Mouse (Mus musculus): Measurements from ENCODE around the gene Tjp3. TPM values are rescaled to one million over a fixed set of nuclear protein-coding genes. Genes with fewer than 3 reads are reported as not detected.

The Tjp3 gene
- polyA plus RNA-seq, 1 experiment from 2014 or later: 1.7 TPM

DNA sequence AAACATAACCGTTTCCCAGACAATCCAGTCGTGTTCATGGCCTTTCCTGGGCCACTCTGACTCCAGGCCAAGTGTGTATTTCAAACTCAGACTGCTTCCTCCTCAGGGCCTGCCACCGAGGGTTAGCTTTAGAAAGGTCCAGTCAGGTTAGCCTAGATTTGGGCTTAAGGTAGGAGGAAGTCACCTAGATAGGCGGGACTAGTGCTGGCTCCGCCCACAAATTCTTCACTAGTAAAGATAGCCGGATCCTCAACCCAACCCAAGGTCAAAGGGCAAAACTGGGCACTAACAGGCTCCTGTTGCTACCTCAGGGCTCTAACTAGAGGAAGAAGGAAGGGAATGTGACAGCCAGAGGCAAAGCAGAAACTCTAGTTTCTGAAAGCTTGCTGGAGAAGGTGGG, 4.8 kb downstream of the Tjp3 start:
- H3K27ac ChIP-seq (ENCODE audit: poor library complexity, severe bottlenecking): no peak overlapping the region
- peaks cover 18% of the 10 kb centered on the region for H3K4me1 ChIP-seq (replicated peaks)
- no peaks in the 10 kb centered on the region for H3K9me3 ChIP-seq (replicated peaks)
- ATAC-seq (ENCODE audit: insufficient number of reproducible peaks, low FRiP score): no peak
- 39% methylated on average over 6 of the region's 6 CpGs for WGBS
- no peak overlapping the region for H3K9ac ChIP-seq
- H3K4me2 ChIP-seq: no peak overlapping the region
- no peaks in the 10 kb centered on the region for H3K36me3 ChIP-seq
- H3K4me3 ChIP-seq: no peak overlapping the region
- H3K27me3 ChIP-seq (replicated peaks): peaks cover 79% of the 10 kb centered on the region

DNA sequence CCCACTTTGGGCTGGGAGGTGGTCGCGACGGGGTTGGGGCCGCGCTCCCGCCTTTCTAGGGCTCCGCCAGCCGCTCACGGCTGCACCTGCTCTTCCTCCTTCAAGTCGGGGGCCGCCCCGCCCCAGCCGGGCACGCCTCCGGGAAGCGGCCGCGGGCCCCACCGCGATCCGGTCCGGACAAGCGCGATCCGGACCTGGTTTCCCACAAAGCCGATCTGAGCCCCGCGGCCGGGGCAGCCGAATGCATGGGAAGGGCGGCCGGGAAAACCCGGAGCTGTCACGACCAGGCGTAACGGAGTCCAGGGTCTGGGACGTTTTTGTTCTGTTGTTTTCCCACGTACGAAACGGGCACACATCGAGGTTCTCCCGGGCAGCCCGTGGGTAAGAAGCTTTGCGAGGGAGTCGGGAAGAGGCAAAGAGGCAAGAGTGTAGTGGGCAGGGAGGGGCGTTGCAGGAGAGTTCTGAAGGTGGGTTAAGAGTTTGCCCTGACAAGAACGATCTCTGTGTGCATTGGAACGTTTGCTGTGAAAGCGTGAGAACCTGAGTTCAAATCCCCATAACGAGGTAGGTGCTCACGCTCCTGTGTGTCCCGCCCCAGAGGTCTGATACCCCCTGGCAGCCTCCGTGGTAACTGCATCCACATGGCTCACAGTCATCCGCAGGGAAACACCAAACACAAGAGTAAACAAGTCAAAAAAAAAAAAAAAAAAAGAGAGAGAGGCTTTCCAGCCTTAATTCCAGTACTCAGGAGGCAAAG, 5.5 kb downstream of the Tjp3 start:
- H3K36me3 ChIP-seq: no peaks in the 10 kb centered on the region
- peak overlapping the region; percentile 71 for H3K4me2 ChIP-seq
- H3K27me3 ChIP-seq (replicated peaks): peaks cover 80% of the 10 kb centered on the region
- H3K9ac ChIP-seq: peak overlapping the region; percentile 18
- peak overlapping the region; percentile 42 for H3K4me3 ChIP-seq
- peaks cover 13% of the 10 kb centered on the region for H3K4me1 ChIP-seq (replicated peaks)
- WGBS: 2% methylated on average over 47 of the region's 54 CpGs
- ATAC-seq (ENCODE audit: insufficient number of reproducible peaks, low FRiP score): peak; percentile 75
- H3K9me3 ChIP-seq (replicated peaks): no peaks in the 10 kb centered on the region
- no peak overlapping the region for H3K27ac ChIP-seq (ENCODE audit: poor library complexity, severe bottlenecking)

DNA sequence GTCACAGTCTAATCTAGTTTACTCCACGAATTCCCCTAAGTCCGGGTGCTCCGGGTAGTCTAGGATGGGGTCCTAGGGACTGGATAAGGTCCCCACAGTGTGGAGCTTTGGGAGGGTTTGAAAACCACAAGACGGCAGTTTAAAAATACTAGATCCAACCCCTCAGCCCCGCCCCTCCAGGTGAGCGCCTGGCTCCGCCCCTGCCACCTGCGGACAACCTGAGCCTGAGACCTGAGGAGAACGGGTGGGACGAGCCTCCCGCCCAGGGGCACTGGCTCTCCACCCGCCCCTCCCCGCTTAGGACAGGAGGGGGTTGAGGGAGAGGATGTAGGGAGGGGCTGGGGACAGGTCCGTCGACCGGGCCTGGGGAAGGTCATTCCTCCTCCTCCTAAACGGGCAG, 6.7 kb downstream of the Tjp3 start:
- no peak overlapping the region for H3K27ac ChIP-seq (ENCODE audit: poor library complexity, severe bottlenecking)
- H3K9me3 ChIP-seq (replicated peaks): no peaks in the 10 kb centered on the region
- ATAC-seq (ENCODE audit: insufficient number of reproducible peaks, low FRiP score): no peak
- H3K4me2 ChIP-seq: peak overlapping the region; percentile 71
- peak overlapping the region; percentile 42; the same call in 1 of the 2 replicates for H3K4me3 ChIP-seq
- H3K36me3 ChIP-seq: no peaks in the 10 kb centered on the region
- peaks cover 8% of the 10 kb centered on the region; the same call in 1 of the 2 replicates for H3K4me1 ChIP-seq (replicated peaks)
- peaks cover 80% of the 10 kb centered on the region for H3K27me3 ChIP-seq (replicated peaks)
- H3K9ac ChIP-seq: 0 out of 2 replicates have a peak overlapping the region, but pooled peaks have one; percentile 5
- 11% methylated on average over 17 of the region's 17 CpGs for WGBS

DNA sequence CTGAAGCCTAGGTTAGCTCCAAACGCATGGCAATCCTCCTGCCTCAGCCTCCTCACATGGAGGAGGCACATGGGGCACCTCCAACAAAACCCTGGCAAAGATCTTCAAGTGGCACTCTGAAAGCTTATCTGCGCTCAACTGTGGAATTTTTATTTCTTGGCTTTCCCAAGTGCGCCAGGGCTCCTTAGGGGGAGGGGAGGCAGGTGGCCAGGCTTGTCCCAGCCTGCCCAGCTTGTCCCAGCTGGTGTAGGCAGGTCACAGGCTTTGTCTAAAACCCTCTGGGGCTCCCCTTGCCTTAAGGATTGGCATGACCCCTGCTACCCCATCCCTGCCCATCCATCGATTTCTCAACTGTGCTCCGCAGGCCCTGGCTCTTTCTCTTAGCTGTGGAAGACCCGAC, 7.2 kb downstream of the Tjp3 start:
- Histone ChIP-seq H3K27me3 (replicated peaks) (peaks cover 81% of the 10 kb centered on the region), H3K36me3 (no peaks in the 10 kb centered on the region), H3K27ac (ENCODE audit: poor library complexity, severe bottlenecking) (no peak overlapping the region), H3K9me3 (replicated peaks) (no peaks in the 10 kb centered on the region), H3K9ac (no peak overlapping the region), H3K4me3 (no peak overlapping the region), H3K4me1 (replicated peaks) (peaks cover 13% of the 10 kb centered on the region), H3K4me2 (no peak overlapping the region)
- ATAC-seq (ENCODE audit: insufficient number of reproducible peaks, low FRiP score): no peak
- WGBS: 45% methylated on average over 6 of the region's 6 CpGs

DNA sequence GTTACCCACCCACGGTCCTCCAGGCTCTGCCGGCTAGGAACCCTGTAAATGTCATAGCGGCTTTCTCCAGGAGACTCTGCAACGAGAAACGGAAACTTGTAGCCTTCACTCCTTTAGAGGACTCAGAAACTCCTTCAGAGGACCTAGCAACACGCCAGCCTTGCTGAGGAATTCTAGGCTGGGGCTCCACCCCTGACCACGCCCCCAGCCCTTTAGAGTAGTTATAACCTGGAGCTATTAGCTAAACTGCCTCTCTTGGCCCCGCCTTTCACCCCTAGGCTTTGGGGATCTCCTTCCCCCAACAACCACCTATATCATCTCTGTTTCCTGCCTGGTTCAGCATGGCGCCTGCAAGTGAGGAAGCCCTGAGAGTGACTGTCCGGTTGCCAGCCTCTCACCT, 11.9 kb downstream of the Tjp3 start:
- Histone ChIP-seq H3K27ac (ENCODE audit: poor library complexity, severe bottlenecking) (no peak overlapping the region), H3K4me3 (no peak overlapping the region), H3K4me1 (replicated peaks) (peaks cover 8% of the 10 kb centered on the region), H3K4me2 (0 out of 2 replicates have a peak overlapping the region, but pooled peaks have one; percentile 9), H3K36me3 (no peaks in the 10 kb centered on the region), H3K9ac (no peak overlapping the region), H3K9me3 (replicated peaks) (no peaks in the 10 kb centered on the region), H3K27me3 (replicated peaks) (peaks cover 70% of the 10 kb centered on the region)
- ATAC-seq (ENCODE audit: insufficient number of reproducible peaks, low FRiP score): no peak
- WGBS: 26% methylated on average over 10 of the region's 10 CpGs

DNA sequence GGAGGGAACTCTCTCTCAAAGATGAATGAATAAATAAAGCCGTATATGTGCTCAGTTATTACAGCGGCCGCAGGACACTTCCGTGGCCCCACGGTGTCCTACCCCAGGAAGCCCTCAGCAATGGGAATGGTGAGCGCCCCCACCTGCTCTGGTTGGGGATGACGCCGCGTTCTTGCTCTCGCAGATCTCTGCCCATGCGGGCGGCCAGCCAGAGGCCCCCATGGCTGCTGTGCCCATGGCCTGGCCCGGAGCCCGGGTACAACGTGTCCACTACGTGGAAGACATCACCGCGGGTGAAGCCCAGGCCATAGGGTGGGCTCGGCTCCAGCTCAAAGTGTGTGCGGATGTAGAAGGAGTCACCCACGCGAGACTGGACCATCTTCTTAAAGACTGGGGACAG, 13.7 kb downstream of the Tjp3 start:
- H3K4me1 ChIP-seq (replicated peaks): peaks cover 8% of the 10 kb centered on the region
- no peak overlapping the region for H3K4me2 ChIP-seq
- no peak for ATAC-seq (ENCODE audit: insufficient number of reproducible peaks, low FRiP score)
- no peak overlapping the region for H3K27ac ChIP-seq (ENCODE audit: poor library complexity, severe bottlenecking)
- 62% methylated on average over 22 of the region's 22 CpGs for WGBS
- peaks cover 14% of the 10 kb centered on the region for H3K36me3 ChIP-seq
- H3K27me3 ChIP-seq (replicated peaks): peaks cover 52% of the 10 kb centered on the region
- no peaks in the 10 kb centered on the region for H3K9me3 ChIP-seq (replicated peaks)
- no peak overlapping the region for H3K9ac ChIP-seq
- H3K4me3 ChIP-seq: no peak overlapping the region

DNA sequence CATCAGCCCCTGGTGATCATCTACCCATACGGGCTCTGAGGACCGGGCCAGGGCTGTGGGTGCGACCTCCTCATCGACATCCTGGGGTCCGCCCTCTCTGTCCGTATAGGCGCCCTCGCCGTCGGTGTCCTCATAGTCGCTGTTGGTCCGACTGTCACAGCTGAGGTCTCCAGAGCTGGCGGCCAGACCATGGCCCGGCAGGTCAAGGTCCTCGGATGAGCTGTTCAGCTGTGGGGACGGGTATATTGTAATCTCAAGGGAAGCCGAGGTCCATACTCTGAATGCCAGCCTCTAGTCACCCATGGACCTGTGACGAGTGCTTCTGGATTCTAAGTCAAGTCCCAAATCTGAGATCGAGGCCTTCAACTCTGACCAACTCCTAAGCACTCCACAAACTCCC, 17.5 kb downstream of the Tjp3 start:
- H3K9me3 ChIP-seq (replicated peaks): no peaks in the 10 kb centered on the region
- no peak for ATAC-seq (ENCODE audit: insufficient number of reproducible peaks, low FRiP score)
- no peak overlapping the region for H3K27ac ChIP-seq (ENCODE audit: poor library complexity, severe bottlenecking)
- no peak overlapping the region for H3K4me2 ChIP-seq
- H3K4me1 ChIP-seq (replicated peaks): peaks cover 5% of the 10 kb centered on the region
- no peak overlapping the region for H3K9ac ChIP-seq
- peaks cover 42% of the 10 kb centered on the region for H3K36me3 ChIP-seq
- 92% methylated on average over 19 of the region's 19 CpGs for WGBS
- no peak overlapping the region for H3K4me3 ChIP-seq
- peaks cover 18% of the 10 kb centered on the region for H3K27me3 ChIP-seq (replicated peaks)

DNA sequence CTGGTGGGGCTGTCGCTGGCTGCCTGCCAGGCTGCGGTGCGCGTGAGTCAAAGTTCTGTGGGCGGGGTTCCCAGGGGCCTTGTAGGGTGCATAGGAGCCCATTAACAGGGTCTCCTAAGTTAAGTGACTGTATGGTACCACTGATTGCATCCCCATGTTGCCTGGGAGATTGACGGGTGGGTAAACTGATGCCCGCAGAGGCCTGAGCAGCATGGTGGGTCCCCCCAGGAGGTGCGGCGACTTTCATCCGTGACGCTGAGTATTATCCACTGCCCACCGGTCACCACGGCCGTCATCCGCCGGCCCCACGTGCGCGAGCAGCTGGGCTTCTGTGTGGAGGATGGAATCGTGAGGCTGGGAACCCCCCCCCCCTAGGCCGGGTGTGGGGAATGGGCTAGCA, 19.0 kb downstream of the Tjp3 start:
- H3K4me2 ChIP-seq: no peak overlapping the region
- H3K9me3 ChIP-seq (replicated peaks): no peaks in the 10 kb centered on the region
- H3K9ac ChIP-seq: no peak overlapping the region
- no peak overlapping the region for H3K4me3 ChIP-seq
- H3K4me1 ChIP-seq (replicated peaks): peaks cover 11% of the 10 kb centered on the region
- H3K27me3 ChIP-seq (replicated peaks): peaks cover 5% of the 10 kb centered on the region; the same call in 1 of the 2 replicates
- no peak overlapping the region for H3K27ac ChIP-seq (ENCODE audit: poor library complexity, severe bottlenecking)
- H3K36me3 ChIP-seq: peaks cover 42% of the 10 kb centered on the region
- no peak for ATAC-seq (ENCODE audit: insufficient number of reproducible peaks, low FRiP score)
- 94% methylated on average over 21 of the region's 21 CpGs for WGBS

DNA sequence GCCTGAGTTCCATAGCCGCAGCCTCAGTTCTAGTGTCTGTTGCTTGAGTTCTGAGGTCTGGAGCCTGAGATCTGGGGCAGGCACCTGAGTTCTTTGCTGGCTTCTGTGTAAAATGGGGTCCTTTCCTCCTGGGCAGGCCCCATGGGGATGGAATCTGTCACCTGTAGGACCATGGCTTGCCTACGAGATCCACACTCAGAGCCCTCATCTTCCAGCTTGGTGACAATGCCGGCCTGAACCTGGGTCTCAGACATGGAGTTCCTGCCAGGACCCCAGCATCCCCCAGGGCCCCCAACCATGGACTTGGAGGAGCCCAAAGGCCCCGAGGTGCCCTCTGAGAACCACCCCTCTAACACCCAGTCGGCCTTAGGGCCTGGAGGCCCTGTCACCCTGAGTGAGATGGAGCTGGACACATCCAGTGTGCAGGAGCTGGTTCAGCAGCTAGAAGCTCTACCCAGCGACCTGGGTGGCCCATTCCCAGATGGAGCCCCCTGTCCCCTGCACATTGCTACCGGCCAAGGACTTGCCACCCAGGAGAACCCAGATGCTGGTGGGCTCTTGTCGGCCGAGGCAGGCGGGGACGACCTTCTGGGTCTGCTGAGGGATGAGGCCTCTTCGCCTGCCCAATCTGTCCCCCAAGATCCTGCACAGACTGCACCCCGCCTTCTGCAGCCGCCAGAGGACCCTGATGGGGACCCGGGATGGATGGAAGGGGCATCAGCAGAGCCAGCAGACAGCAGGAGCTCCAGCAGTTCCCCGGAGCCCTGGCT, 22.6 kb downstream of the Tjp3 start:
- no peaks in the 10 kb centered on the region for H3K9me3 ChIP-seq (replicated peaks)
- peaks cover 19% of the 10 kb centered on the region for H3K4me1 ChIP-seq (replicated peaks)
- no peak overlapping the region for H3K27ac ChIP-seq (ENCODE audit: poor library complexity, severe bottlenecking)
- WGBS: 81% methylated on average over 16 of the region's 16 CpGs
- ATAC-seq (ENCODE audit: insufficient number of reproducible peaks, low FRiP score): no peak
- H3K4me3 ChIP-seq: peak overlapping the region; percentile 85
- peak overlapping the region; percentile 87 for H3K4me2 ChIP-seq
- peaks cover 58% of the 10 kb centered on the region for H3K36me3 ChIP-seq
- no peaks in the 10 kb centered on the region for H3K27me3 ChIP-seq (replicated peaks)
- peak overlapping the region; percentile 92 for H3K9ac ChIP-seq

DNA sequence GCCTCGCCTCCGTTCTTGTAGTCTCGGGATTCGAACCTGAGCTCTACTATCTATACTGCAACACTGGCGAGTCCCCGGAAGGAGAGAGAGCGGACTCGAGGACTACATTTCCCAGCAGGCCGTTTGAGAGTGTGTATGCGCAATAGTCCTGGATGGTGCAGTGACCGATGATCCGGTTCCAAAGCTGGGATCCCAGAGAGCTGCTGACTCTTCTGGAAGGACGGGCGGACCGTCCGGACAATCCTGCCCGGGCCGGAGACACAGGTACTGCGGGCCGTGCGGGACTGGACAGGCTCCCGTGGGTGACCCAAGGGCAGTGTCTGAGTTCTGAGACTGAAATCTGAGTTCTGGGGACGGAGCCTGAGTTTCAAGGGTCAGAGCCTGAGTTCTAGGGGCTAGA, 23.3 kb downstream of the Tjp3 start:
- Histone ChIP-seq H3K4me1 (replicated peaks) (peaks cover 19% of the 10 kb centered on the region), H3K27me3 (replicated peaks) (no peaks in the 10 kb centered on the region), H3K9me3 (replicated peaks) (no peaks in the 10 kb centered on the region), H3K27ac (ENCODE audit: poor library complexity, severe bottlenecking) (peak overlapping the region; percentile 61; the same call in 1 of the 2 replicates), H3K9ac (peak overlapping the region; percentile 92), H3K36me3 (peaks cover 58% of the 10 kb centered on the region), H3K4me2 (peak overlapping the region; percentile 87), H3K4me3 (peak overlapping the region; percentile 85)
- ATAC-seq (ENCODE audit: insufficient number of reproducible peaks, low FRiP score): peak; percentile 49; the same call in 1 of the 2 replicates
- WGBS: 3% methylated on average over 23 of the region's 23 CpGs
